Mouse (Mus musculus): ENCODE measurements around the gene Kcnc1.

DNA sequence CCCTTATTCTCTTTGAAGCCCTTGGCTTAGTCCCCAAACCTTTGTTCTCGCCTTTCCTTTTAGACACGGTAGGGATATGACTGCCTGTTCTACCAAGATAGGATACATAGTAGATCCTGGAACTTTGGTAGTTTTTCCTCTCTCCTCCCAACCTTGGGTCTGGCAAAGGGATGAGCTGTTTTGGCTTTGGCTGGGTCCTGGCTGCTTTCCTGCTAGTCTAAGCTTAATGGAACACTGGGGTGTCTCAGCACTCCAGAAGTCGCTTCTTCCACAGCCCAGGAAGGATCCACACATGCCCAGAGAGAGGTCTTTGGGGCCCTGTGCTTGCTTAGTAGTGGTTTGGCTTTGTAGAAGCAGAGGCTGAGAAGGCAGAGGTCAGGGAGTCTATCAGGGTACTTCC is 27.7 kb downstream of the Kcnc1 start:
- TF ChIP-seq CTCF (conservative IDR thresholded peaks at IDR 0.05; ENCODE audit: low read length) (no peak), POU5F1 (IDR thresholded peaks at IDR 0.05; ENCODE audit: borderline replicate concordance, low read length) (no peak)
